Mouse (Mus musculus): ENCODE results near the gene Atp6v0e.

DNA sequence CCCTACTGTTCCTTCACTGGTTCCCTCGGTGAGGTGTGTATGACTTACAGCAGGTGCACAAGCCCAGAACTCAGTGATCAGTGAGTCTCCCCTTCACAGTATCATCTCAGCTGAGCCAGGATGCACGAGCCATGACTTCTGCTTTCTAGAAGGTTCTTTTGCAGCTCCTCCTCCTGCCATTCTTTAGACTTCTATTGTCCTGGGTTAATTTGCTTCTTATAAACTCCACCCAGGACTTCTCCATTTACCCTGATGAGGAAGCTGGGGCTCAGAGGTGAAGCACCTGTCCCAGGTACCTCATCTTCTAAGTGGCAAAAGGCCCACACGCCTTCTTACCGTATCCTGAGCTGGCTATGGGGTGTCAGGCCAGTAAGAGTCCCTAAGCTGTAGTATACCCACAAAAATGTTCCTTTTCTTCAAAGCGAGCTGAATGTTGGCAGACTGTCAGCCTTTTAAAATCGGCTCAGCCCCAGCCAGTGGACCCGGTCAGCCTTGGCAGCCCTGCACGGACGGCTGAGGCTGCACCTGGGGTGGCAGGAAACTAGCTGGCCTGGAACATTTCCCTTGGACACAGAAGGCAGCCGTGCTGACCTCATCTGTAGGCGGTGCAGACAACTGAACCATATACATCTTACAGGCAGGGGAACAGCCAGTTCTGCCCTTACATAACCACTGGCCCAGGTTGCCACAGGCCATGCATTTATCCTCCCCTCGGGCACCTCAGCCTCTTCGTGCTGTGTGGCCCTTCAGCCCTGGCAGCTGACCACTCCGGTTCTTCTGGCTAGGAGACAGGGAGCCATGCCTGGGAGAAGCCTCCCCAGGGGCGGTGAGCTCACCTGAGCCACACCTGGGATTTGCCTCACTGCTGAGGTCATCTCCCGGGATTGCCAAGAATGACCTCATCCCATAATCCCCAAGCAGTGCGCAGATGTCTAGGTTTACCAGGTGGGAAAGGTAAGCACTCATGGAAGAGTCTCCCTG, 42.0 kb upstream of the Atp6v0e start:
- no peak for TF ChIP-seq TAL1 (IDR thresholded peaks at IDR 0.05; ENCODE audit: low read length)
- no peak for TF ChIP-seq GATA1 (IDR thresholded peaks at IDR 0.05; ENCODE audit: low read length)

All from erythroblast, embryonic 14.5 days (primary cell).